Mouse (Mus musculus) neural tube, embryonic 11.5 days (tissue): ENCODE data around the gene Elmo2. TPM values are rescaled to one million over a fixed set of nuclear protein-coding genes. Genes with fewer than 3 reads are reported as not detected.

Source experiments
- ATAC-seq: fragments of 200-750 bp; cut with Nextera tagmentation; 2 replicates; pipeline ENCODE4 v1.8.0; 2017; ENCODE audit warnings: moderate number of reproducible peaks, mild to moderate bottlenecking, moderate TSS enrichment, moderate library complexity; ENCODE audit not compliant: insufficient read depth, low FRiP score, low TSS enrichment
- DNase-seq: peaks from one replicate; pipeline ENCODE4 v3.0.0-alpha.2; 2015; ENCODE audit warnings: low spot score
- H3K27ac ChIP-seq: fragments of 300-500 bp; sonication (generic); 2 replicates; pipeline ENCODE4 v1.5.1; 2014; ENCODE audit warnings: low read depth, mild to moderate bottlenecking, low read length
- H3K27me3 ChIP-seq: fragments of 300-500 bp; sonication (generic); 2 replicates; pipeline ENCODE4 v1.6.1; 2014; ENCODE audit warnings: mild to moderate bottlenecking, low read length, mixed read lengths; ENCODE audit not compliant: control insufficient read depth, insufficient read depth
- H3K36me3 ChIP-seq: fragments of 300-500 bp; sonication (generic); 2 replicates; pipeline ENCODE4 v1.6.1; 2014; ENCODE audit warnings: mild to moderate bottlenecking, low read length, moderate library complexity, mixed read lengths; ENCODE audit not compliant: control insufficient read depth, insufficient read depth
- H3K4me1 ChIP-seq: fragments of 300-500 bp; sonication (generic); 2 replicates; pipeline ENCODE4 v1.6.1; 2014; ENCODE audit warnings: low read length, mixed read lengths; ENCODE audit not compliant: control insufficient read depth, insufficient read depth
- H3K4me2 ChIP-seq: fragments of 300-500 bp; sonication (generic); 2 replicates; pipeline ENCODE4 v1.6.1; 2014; ENCODE audit warnings: low read depth, mild to moderate bottlenecking, moderate library complexity
- H3K4me3 ChIP-seq: fragments of 300-500 bp; sonication (generic); 2 replicates; pipeline ENCODE4 v1.5.1; 2014; ENCODE audit warnings: low read depth, low read length
- H3K9ac ChIP-seq: fragments of 300-500 bp; sonication (generic); 2 replicates; pipeline ENCODE4 v1.6.1; 2014; ENCODE audit warnings: mild to moderate bottlenecking, low read length
- H3K9me3 ChIP-seq: fragments of 300-500 bp; sonication (generic); 2 replicates; pipeline ENCODE4 v1.6.1; 2016; ENCODE audit warnings: low read length; ENCODE audit not compliant: control insufficient read depth
- WGBS: fragments of 180-500 bp; shearing (Covaris S2); extraction: QIAGEN DNeasy Blood & Tissue Kit; methylation state at CpG from one replicate; pipeline ENCODE4 v1.1.7; 2014; 5-methylcytosine and 5-hydroxymethylcytosine counted together
- polyA plus RNA-seq: library from polyadenylated mRNA; unstranded; fragments of >200 nt; fragmentation: Nextera tagmentation; extraction: Ambion mirVana; gene quantifications from 2 replicates; pipeline ENCODE4 v1.2.1, GENCODE M21; 2014

The Elmo2 gene
- polyA plus RNA-seq, 1 experiment from 2014 or later, result 97.7 TPM

DNA sequence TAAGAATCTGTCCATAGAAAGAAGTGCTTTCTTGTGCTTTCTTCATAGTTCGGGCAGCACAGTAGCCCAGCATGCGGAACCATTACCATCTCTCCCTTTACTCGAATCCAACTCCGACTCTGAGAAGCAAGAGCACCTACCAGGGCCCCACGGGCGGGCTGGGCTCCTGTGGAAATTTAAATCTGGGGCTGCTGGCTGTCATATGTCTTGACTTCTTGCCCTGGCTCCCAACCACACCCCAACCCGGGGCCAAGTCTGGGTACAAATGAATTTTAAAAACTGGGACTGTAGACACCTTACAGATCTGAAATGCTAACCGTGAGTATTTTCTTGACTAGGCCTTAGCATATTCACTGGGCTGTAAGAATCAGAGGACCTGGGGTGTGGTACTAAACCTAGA, 73.0 kb downstream of the Elmo2 start:
- Histone ChIP-seq H3K4me2 (no peak overlapping the region), H3K9me3 (no peaks in the 10 kb centered on the region), H3K27me3 (peaks cover 23% of the 10 kb centered on the region; the same call in 1 of the 2 replicates), H3K4me3 (no peak overlapping the region), H3K36me3 (no peaks in the 10 kb centered on the region), H3K4me1 (peaks cover 3% of the 10 kb centered on the region; the same call in 1 of the 2 replicates), H3K9ac (no peak overlapping the region), H3K27ac (no peak overlapping the region)
- ATAC-seq (no peak), DNase-seq (no peak)
- 77% methylated on average over 8 of the region's 8 CpGs for WGBS

DNA sequence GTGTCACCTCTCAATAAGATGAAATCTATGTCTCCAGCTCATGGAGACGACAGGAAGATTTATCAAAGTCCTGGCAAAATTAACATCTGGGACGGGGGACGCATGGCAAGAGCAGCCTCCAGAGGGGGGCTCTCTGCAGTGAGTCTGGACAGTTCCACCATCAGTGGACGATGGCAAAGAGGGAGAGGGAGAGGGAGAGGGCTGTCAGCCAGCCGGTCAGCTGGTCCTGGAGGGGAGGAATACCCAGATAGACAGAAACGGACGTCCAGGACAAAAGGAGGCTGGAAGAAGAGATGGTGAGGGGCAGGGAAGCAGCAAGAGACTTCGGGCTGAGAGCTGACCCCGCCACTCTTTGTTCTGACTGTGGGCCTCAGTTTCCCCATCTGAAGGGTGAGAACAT, 73.5 kb downstream of the Elmo2 start:
- peaks cover 23% of the 10 kb centered on the region; the same call in 1 of the 2 replicates for H3K27me3 ChIP-seq
- no peaks in the 10 kb centered on the region for H3K9me3 ChIP-seq
- H3K9ac ChIP-seq, result no peak overlapping the region
- no peak for ATAC-seq
- no peaks in the 10 kb centered on the region for H3K36me3 ChIP-seq
- DNase-seq, result no peak
- no peak overlapping the region for H3K4me2 ChIP-seq
- 58% methylated on average over 9 of the region's 9 CpGs for WGBS
- H3K27ac ChIP-seq, result no peak overlapping the region
- H3K4me3 ChIP-seq, result no peak overlapping the region
- peaks cover 3% of the 10 kb centered on the region; the same call in 1 of the 2 replicates for H3K4me1 ChIP-seq

DNA sequence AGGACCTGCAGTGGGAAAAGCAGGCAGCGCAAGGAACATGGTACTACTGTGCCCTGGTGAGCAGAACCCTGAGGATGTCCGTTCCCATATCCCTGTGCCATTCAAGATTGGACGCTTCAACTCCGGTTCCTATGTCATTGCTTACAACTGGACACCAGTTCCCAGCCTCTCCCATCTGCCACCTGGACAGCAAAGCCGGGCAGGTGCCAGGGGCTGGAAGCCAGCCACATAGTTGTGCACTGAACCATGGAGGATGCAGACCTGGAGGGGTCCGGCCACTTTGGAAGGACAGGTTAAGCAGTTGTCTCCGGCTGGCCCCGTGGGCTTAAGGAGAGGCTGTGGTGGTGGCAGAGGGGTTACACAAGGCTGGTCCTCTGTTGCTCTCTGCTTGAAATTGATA, 73.9 kb downstream of the Elmo2 start:
- Histone ChIP-seq H3K4me1 (peaks cover 3% of the 10 kb centered on the region; the same call in 1 of the 2 replicates), H3K9ac (no peak overlapping the region), H3K9me3 (no peaks in the 10 kb centered on the region), H3K27me3 (peaks cover 26% of the 10 kb centered on the region; the same call in 1 of the 2 replicates), H3K36me3 (no peaks in the 10 kb centered on the region), H3K4me2 (no peak overlapping the region), H3K27ac (no peak overlapping the region), H3K4me3 (no peak overlapping the region)
- WGBS, result 84% methylated on average over 8 of the region's 8 CpGs
- no peak for ATAC-seq
- no peak for DNase-seq

DNA sequence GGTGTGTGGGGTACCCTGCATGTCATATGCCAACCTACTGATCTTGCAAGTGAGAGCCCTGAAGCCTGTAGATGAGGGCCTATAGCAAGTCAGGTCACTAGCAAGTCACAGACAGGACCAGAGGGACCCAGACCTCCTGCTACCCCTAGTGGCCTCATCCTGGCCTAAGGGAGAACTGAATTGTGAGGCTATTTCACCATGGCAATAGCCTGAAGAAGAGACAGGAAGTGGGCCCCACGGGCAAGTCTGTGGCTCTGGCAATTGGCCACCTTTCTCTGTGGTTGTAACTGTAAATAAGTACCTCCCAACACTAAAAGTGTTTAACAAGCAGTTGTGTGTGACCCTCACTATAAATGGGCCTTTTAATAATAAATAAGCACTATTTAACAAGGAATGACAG, 75.4 kb downstream of the Elmo2 start:
- no peaks in the 10 kb centered on the region for H3K36me3 ChIP-seq
- no peak for DNase-seq
- WGBS, result 46% methylated on average over 1 of the region's 1 CpGs
- H3K27me3 ChIP-seq, result peaks cover 29% of the 10 kb centered on the region
- H3K4me2 ChIP-seq, result no peak overlapping the region
- ATAC-seq, result no peak
- H3K4me1 ChIP-seq, result peaks cover 3% of the 10 kb centered on the region; the same call in 1 of the 2 replicates
- no peaks in the 10 kb centered on the region for H3K9me3 ChIP-seq
- H3K27ac ChIP-seq, result no peak overlapping the region
- no peak overlapping the region for H3K9ac ChIP-seq
- no peak overlapping the region for H3K4me3 ChIP-seq

DNA sequence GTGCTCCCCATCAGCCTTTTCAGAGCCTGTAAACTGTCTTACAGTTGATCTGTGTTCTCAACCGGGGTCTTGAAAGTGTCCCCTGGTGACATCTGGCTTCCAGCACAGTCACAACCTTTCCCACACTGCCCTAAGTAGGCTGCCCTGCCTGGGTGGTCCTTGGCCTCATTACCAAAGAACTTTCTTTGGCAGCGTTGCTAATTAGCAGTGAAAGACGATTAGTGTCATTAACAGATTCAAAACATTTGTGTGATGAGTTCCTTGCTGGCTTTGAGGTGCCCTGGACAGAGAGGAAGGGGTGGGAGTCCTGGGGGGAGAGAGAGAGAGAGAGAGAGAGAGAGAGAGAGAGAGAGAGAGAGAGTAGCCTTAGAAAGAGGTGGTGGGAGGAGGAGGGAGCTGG, 77.3 kb downstream of the Elmo2 start:
- H3K27ac ChIP-seq, result no peak overlapping the region
- no peaks in the 10 kb centered on the region for H3K36me3 ChIP-seq
- no peak for ATAC-seq
- H3K4me3 ChIP-seq, result no peak overlapping the region
- no peak overlapping the region for H3K9ac ChIP-seq
- H3K4me1 ChIP-seq, result peaks cover 1% of the 10 kb centered on the region; the same call in 1 of the 2 replicates
- H3K9me3 ChIP-seq, result no peaks in the 10 kb centered on the region
- no peak for DNase-seq
- H3K4me2 ChIP-seq, result no peak overlapping the region
- H3K27me3 ChIP-seq, result peaks cover 33% of the 10 kb centered on the region
- whole genome bisulfite sequencing, result 6% methylated on average over 3 of the region's 3 CpGs

DNA sequence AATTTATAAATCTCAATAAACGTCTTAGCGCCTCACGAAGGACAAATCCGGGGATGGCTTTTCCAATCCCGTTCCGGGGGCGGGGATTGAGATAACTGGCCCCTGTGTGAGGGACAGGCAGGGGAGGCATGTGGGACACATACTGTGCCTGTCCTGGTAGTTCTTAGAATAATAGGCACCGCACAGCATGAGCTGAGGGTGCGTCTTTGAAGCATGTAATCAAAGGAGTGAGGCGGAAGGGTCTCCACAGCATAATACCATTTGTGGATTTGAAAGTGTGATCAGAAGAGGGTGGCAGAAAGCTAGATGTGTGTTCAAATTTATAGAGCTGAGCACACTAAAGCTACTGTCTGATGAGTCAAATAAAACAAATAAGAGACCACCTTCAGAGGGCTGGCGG, 79.9 kb downstream of the Elmo2 start:
- no peaks in the 10 kb centered on the region for H3K36me3 ChIP-seq
- no peaks in the 10 kb centered on the region for H3K9me3 ChIP-seq
- H3K27me3 ChIP-seq, result peaks cover 47% of the 10 kb centered on the region
- 10% methylated on average over 11 of the region's 11 CpGs for WGBS
- no peak for ATAC-seq
- no peak for DNase-seq
- H3K4me1 ChIP-seq, result peaks cover 12% of the 10 kb centered on the region
- H3K4me3 ChIP-seq, result no peak overlapping the region
- H3K27ac ChIP-seq, result no peak overlapping the region
- no peak overlapping the region for H3K9ac ChIP-seq
- no peak overlapping the region for H3K4me2 ChIP-seq

DNA sequence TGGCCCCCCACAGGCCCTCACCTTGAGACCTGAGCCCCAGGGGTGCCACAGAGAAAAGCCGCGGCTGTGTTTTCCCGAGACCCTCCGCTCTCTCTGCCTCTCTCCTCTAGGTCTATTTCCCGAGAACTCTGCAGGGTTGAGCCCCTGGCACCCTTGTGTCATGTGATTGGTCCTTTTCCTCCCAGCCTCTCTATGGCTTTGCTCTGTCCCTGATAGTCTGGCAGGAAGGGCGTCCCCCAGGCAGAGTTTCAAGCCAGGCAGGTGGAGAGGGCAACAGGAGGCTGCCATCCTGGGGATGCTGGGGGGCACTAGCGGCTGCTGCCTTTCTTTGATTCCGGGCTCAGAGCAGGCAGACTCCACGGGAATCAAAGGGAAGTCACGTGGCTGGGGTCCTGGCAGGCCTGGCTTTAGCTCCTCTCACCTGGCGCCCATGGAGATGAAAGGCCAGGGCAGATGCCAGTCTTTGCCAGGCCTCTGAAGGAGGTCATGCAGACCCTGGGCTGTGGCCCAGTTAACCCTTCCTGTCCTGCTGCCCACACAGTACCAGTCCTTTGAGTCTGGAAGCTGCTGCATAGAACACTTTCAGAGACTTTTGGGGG, 83.1 kb downstream of the Elmo2 start:
- no peak overlapping the region for H3K4me3 ChIP-seq
- WGBS, result 2% methylated on average over 11 of the region's 11 CpGs
- peaks cover 12% of the 10 kb centered on the region for H3K4me1 ChIP-seq
- no peak overlapping the region for H3K27ac ChIP-seq
- DNase-seq (no peak), ATAC-seq (no peak; the same call in 1 of the 2 replicates)
- H3K36me3 ChIP-seq, result no peaks in the 10 kb centered on the region
- no peak overlapping the region for H3K4me2 ChIP-seq
- no peak overlapping the region for H3K9ac ChIP-seq
- H3K27me3 ChIP-seq, result peaks cover 77% of the 10 kb centered on the region
- H3K9me3 ChIP-seq, result no peaks in the 10 kb centered on the region

DNA sequence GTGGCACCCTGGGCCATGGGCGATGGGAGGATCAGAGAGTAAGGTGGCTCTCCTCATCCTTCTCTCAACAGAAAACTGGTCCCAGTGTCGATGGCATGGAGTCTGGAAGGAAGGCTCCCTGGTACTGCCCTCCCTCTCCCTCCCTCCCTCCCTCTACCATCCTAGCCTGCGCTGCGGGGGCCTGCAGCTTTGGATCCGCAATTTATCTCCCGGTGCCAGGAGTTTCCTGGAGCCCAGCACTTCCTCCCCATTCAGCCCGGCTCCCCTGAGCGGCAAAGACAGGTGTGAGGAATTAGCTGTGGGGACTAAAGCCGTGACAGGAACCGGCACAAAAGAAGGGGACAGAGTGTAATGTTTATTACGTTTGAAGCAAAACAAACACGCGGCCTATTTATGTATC, 83.7 kb downstream of the Elmo2 start:
- DNase-seq (no peak), ATAC-seq (no peak)
- 0% methylated on average over 13 of the region's 13 CpGs for WGBS
- Histone ChIP-seq H3K4me1 (peaks cover 12% of the 10 kb centered on the region), H3K9me3 (no peaks in the 10 kb centered on the region), H3K4me3 (no peak overlapping the region), H3K9ac (no peak overlapping the region), H3K4me2 (no peak overlapping the region; the same call in 1 of the 2 replicates), H3K27me3 (peaks cover 80% of the 10 kb centered on the region), H3K36me3 (no peaks in the 10 kb centered on the region), H3K27ac (no peak overlapping the region)

DNA sequence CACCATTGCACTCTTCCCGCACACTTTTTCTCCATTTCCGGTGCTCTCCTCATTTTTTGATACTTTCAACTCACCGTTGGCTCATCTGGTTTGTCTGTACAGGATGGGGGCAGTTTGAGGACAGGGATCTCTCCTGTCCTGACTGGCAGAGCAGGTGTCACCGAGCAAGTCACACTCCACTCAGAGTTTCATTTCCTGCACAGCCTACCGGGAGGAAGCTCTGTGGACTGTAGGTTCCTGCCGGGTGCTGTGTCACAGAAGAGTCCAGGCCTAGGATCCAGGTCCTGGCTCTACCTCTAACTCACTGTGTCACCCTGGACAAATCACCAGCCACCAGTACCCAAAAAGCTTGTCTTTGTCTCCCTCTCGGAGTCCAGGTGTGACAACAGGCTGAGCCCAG, 84.5 kb downstream of the Elmo2 start:
- H3K4me2 ChIP-seq, result no peak overlapping the region
- peaks cover 12% of the 10 kb centered on the region for H3K4me1 ChIP-seq
- H3K9ac ChIP-seq, result no peak overlapping the region
- peaks cover 80% of the 10 kb centered on the region for H3K27me3 ChIP-seq
- 67% methylated on average over 7 of the region's 7 CpGs for WGBS
- no peaks in the 10 kb centered on the region for H3K36me3 ChIP-seq
- no peaks in the 10 kb centered on the region for H3K9me3 ChIP-seq
- ATAC-seq (no peak), DNase-seq (no peak)
- no peak overlapping the region for H3K4me3 ChIP-seq
- H3K27ac ChIP-seq, result no peak overlapping the region
